Mouse (Mus musculus) heart, adult 2 months (tissue): Measurements from ENCODE around the gene Zfp385a.

Source experiments
- CTCF ChIP-seq: fragments of 200-600 bp; IDR thresholded peaks from 2 replicates; pipeline ENCODE4 v1.8.1; 2022; ENCODE audit warnings: antibody characterized with exemption, mild to moderate bottlenecking, moderate library complexity
- EP300 ChIP-seq: fragments of 200-500 bp; IDR thresholded peaks from 2 replicates; pipeline ENCODE4 v1.6.1; 2011; ENCODE audit warnings: low read depth, low read length, control low read depth; ENCODE audit not compliant: insufficient read depth
- POLR2A ChIP-seq: fragments of 200-500 bp; IDR thresholded peaks from 2 replicates; pipeline ENCODE4 v1.6.1; 2011; ENCODE audit warnings: mild to moderate bottlenecking, low read depth, low read length, control low read depth; ENCODE audit not compliant: insufficient read depth

- TF ChIP-seq CTCF: no peak
- TF ChIP-seq EP300: no peak
- no peak for TF ChIP-seq POLR2A
Measured at GRCm38 (mm10) chr15:103334194-103334593, 5.7 kb downstream of the Zfp385a start.
